Mouse (Mus musculus) adrenal gland, postnatal 10 days (tissue): ENCODE data around the gene Crhbp. TPM values are rescaled to one million over a fixed set of nuclear protein-coding genes. Genes with fewer than 3 reads are reported as not detected.

Experiments used
- DNase-seq: peaks from one replicate; pipeline ENCODE4 v3.0.0; 2021; ENCODE audit warnings: mixed read lengths
- long read RNA-seq, 2 experiments: library from polyadenylated mRNA; stranded (forward); transcript quantifications; one replicate each; pipeline ENCODE4 v2.0.0; 2021
- total RNA-seq, 2 experiments: library from RNA; stranded (reverse); gene quantifications; 2 replicates each; pipeline ENCODE4 v1.2.3; 2021

Crhbp gene
- total RNA-seq: not detected
- long read RNA-seq, experiment 1: 0 reads
- long read RNA-seq, experiment 2: 0 reads

DNA sequence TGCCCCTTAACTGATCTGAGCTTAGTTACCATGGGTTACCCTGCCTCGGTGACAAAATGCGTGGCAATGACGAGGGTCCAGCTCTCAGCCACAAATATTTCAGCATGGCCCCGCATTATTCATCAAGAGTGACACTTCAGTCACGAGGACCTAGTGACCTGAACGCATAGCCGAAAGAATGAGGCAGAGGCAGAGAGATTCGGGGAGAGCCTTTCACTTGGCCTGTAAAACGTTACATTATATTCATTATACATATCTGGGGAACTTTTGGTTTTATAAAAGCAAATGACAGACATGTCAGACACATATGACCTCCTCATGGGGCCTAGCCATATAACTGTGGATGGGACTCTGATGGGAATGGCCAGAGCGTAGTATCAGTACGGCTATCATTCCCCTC lies at the start of gene Crhbp:
Gene Crhbp (minus strand): TSS at position 101 of the 400 bp plus-strand sequence.
- no peak for DNase-seq

DNA sequence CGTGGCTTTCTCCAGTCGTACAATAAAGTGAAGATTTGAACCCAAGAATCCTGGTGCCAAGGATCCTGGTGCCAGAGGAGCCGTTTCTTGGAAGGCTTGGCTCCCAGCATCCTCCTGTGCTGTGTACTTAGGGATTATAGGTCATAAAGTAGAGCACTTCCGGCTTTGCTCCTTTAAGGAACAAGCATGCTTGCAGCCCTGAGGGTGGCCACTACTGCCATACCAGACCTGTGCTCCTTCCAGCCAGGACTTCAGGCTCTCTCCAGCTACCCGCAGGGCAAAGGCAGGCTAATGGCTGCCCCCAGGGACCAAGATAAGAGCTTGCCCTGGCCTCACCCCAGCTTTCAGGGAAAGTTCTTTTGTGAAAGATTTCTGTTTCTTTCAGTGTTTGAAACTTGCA lies 48.6 kb upstream of the Crhbp start:
- DNase-seq: peak; percentile 46

DNA sequence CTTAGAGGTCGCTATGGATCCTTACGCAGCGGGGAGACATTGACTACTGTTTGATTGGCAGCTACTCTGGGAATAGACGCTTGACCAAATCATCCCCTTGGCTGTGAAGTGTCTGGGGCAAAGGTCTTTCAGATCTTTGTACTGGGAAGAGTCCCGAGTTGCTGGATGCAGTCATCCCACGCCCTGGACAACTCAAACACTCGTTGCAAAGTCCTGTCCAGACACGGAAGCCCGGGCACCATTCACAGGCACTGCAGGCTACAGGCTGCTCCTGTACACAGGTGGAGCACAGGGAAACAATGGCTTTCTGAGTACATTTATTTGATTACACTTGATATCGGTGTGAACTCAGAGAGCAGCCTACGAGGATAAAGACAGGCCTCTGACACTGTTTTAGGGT lies 46.6 kb upstream of the Crhbp start:
- DNase-seq: no peak

DNA sequence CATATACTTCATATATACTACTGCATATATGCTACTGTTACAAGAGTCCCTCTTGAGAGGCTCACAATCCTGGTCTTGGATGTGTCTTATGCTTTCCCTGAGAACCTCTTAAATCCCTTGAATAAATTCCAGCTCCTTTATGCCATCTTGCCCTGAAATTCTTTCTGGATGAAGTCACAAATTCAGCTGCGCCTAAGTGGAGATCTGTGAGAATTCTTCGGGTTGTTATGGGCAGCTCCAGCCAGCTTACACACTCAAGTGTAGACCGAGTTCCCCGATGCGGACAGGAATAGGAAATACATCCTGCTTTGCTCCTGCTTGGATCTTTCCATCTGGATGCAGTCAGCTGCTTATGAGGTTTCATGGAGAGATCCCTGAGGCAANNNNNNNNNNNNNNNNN lies 39.9 kb upstream of the Crhbp start:
- no peak for DNase-seq

DNA sequence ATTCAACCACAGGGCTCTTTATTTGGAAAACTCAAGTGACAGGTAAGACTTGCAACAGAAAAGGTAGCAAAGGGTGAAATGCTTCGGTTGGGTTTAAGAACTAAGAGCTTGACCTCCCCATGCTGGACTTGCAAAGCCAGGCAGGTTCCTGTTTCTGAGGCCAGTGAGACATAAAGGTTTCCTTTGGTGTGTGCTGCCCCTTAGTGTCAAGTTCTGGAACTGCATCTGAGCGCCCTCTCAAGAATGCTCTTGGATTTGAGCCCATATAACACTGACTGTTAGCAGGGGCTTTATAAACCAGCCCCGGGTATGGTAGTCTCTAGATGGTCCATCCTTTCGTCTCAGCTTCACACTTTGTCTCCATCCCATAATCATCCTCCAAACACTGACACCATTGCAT lies 36.7 kb upstream of the Crhbp start:
- peak; percentile 87 for DNase-seq

DNA sequence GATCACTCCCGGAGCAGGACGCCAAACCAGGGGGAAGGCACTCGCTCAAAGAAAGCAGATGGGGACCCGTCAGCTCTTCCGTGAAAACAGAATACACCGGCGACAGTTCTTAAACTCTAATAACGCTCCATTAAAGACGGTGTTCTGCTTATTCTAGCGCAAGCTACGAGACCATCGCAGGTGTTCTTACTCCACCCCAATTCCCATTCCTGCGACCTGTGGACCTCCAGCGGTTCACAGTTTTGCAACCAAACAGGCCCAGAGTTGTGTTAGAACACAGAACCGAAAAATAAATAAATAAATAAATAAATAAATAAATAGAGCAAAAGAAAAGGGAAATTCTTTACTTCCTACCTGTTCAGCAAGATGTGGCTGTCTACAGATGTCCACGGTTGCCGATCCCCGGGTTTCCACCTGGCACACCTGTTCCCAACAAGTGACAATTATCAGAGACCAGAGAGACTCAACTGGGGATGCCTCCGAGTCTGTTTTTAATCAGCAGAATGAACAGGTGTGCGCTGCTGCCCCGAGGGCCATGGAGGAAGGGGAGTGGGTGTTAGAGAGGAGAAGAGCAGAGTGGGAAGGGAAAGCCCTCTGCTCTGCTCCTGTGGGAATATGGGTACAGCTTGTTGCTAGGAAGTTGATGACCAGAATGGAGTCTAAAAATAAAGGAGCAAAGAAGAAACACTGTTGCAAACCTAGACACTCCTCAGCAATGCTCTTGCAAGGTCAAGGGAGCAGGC lies 34.1 kb upstream of the Crhbp start, which contains the start of gene S100z:
Gene S100z (minus strand): TSS at position 51 of the 743 bp plus-strand sequence.
- no peak for DNase-seq

DNA sequence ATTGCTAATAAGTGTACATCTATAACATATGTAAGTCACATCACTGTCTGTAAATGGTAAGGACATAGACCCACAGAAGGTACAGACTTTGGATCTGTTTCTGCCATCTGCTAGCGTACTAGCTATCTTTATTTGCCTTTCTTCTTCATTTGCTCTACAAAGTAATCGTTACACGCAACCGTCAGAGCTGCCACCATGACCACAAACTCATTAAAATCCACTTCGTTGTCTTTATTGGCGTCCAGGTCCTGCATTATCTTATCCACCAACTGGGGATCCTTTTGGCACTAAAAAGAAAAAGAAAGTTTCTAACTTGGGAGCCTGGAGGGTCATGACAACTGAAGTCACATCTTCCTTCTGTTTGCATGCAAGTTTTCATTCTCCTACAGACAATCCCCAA lies 32.4 kb upstream of the Crhbp start:
- no peak for DNase-seq

DNA sequence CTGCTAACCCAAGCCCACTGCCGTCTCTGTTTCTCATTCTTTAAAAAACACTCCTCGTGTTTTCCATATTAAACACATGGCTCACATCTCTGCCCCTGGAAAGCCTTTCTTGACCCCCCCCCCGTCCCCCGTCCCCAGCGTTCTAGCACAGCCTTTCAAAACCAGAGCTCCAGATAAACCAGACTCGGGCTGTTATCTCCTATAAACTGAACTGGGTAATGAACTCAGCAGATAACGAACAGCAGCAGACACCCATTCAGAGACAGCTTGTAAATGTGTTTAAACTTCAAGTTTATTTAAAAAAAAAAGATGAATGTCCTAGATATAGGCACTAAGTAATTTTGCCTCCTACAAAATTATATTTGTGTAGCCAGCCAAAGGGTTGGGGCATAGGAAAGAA lies 30.4 kb upstream of the Crhbp start:
- DNase-seq: no peak

DNA sequence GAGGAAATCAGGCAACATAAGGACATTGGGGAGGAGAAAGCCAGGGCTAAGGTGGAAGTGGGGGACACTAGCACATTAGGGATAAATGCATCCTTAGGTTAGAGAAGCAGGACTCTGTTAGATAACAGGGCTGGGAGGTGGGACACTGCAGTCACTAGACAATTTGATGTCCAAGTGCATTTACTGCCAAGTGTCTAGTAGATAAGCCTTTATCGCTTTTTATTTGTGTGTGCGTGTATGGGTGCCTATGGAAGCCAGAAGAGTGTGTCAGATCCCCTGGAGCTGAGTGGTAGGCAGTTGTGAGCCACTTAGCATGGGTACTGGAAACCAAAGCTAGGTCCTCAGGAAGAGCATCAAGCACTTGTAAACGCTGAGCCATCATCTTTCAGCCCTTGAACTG lies 29.6 kb upstream of the Crhbp start:
- DNase-seq: no peak

DNA sequence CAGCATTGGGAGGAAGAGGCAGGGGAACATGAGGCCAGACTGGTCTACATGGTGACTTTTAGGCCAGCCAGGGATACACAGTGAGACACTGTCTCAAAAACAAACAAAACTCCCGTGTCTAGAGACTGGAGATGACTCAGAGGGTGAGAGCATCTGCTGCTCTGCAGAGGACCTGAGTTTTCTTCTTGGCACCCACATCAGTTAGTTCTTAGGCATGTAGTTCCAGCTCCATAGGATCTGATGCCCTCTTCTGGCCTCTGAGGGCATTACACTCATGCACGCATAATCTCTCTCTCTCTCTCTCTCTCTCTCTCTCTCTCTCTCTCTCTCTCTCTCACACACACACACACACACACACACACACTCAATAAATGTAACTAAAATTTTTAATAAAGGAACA lies 26.2 kb upstream of the Crhbp start:
- peak; percentile 24 for DNase-seq

DNA sequence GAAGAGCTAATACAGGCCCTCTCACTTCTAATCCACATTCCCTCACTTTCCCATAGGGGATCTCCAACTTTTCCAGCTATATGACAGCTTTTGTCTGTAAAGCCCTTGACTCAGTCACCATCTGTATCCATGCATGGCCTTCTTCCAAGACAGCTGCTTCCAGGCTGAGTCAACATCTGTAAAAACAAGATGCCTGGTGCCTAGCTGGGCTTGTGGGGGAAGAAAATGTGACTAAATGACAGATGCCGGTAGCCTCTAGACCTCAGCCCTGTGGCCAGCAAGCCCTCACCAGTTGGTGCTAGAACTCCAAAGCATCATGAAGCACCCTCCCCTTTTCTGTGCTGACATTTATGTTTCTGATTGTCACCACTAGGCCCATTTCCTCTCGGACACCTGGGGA lies 6.8 kb upstream of the Crhbp start:
- no peak for DNase-seq

DNA sequence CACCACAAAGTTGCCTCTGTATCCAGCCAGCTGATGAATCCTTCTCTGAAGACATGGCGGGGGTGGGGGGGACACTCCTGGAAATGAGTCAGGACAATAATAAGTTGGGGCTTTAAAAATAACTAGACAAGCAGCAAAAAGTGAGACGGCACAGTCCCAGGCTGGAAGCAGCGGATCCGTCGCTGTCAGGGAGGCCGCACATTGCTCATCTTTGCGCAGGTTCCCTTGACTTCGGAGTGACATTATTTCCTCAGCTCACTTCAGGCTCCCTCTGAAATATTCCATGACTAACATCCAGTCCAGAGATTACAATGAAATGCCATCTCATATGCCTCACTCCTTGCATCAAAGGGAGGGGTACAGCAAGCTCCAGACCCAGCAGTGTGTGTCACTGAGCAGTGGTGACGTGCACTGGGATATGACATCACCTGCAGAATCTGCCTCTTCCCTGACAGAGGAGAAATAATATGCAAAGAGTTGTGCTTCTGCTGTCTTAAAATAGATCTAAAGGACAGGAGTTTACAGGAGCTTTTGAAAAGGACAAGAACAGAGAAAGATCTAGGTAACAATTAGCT lies 6.0 kb upstream of the Crhbp start:
- DNase-seq: peak; percentile 41

DNA sequence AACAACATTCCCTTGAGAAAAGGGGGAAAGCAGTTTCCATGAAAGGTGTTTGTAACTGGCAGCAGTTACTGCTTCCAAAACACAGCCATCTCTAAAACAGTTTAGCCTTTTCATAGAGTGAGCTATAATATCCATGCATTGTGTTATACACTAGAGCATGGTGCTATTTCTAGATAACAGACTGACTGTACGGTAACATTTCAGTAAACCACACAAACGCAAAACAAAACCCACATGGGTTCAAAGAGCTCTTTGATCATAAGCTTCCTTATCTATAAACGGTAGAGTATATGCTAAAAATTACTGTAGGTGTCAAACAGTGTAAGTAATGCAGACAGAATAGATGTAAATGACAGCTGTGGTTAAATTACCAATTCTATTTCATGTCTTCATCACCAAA lies 5.0 kb upstream of the Crhbp start:
- DNase-seq: no peak

DNA sequence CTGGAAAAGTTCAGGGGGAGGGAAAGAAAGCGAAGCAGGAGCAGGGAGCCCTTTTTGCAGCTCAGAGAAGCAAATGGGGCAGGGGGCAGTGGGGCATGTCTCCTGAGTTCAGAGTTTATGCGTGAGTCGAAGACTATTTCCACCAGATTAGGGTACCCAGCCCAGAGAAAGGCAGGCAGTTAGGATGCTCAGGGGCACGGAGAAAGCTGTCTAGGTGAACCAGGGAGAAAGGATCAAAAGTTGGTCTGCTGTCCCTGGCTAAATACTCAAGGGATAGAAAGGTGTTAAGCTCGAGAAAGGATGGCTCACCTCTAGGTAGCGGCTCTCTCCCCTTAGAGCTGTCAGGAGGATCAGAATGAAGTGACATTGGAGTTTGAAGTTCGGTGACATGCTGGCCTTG lies 433 bp downstream of the Crhbp start:
- DNase-seq: no peak

DNA sequence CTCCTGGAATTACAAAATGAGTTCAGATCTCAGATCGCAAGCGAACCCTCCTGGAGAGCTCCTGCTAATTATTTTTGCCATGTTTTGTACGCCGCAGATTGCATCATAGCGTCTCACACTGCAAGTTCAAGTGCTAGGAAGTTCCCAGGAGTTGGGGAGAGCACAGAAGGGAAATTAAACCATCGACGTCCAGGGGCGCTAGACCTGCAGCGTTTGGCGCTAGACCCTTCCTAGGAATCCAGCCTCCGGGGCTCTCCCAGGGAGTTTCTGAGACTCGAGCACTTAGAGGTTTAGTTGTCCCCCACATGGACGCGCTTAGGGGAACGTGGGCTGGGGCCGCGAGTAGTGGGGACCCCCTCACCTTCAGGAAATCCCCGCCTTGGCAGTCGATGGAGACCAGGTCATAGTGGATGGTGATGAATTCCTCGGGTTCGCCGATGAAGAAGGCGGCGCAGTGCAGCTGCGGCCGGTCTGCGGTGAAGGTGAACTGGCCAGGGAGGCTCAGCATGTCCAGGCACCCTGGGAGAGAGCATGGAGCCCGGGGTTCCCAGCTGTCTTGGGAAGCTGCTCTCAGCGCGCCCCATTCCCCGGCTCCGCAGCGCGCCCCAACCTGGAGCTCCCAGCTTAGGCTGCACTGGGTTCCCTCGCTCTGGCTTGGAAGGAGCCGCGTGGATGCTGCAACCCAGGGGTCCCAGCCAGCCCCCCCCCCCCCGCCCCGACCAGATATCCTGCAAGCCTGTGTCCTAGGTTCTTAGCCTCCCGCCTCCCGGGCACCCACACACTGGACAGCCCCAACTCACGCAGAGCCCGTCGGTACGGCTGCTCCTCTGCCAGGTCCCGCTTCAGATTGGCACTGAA lies 1.1 kb downstream of the Crhbp start:
- DNase-seq: peak; percentile 5

DNA sequence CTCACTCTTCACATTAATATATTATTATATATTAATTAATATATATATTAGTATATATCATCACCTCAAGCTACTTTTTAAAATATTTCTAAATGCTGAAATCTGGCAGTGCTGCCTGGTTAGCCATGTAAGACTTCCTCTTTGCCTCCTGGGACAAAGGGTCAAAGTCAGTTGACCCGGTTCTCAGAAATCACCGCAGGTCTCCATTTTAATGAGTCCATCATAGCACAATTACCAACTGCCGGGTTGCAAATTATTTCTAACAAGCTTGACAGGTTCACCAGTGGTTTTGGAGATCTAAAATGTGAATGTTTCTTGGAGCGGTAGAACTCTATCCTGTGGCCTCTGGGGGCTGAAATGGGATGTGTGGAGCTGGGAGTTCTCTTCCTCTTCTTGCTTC lies 1.8 kb downstream of the Crhbp start:
- DNase-seq: no peak

DNA sequence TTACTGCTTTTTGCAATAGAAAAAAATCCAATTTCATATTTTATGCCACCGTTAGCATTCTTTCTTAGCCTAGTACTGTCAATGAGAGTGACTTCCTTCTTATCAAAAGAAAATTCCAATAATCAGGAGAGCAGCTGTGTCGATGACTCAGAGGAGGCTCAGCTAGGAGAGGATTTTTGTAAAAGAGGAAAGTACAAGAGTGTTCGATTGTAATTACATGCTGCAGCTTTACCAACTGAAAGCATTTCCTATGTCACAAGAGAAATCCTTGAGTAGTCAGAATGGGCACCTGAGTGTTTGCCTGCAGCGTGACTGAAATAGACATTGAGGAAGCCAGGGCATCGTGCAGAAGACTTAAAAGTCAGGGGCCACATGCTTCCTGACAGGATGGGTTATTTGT lies 5.2 kb downstream of the Crhbp start:
- no peak for DNase-seq

DNA sequence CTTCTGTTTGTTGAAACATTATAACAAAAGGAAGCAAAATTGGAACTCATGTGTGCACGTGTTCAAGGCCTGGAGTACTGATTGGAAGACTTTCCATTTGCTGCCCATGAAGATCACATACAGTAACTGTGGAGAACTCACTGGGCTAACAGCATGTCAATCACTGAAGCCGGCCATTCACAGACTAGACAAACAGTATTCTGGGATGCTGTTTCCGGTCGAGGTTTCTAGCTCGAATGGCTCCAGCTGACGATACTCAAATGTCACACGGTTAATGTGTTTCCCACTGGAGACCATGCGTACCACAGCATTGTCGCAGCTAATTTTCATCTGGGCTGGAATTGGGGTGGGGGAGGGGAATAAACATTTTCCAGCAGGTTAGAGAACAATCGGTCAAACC lies 13.0 kb downstream of the Crhbp start:
- no peak for DNase-seq

DNA sequence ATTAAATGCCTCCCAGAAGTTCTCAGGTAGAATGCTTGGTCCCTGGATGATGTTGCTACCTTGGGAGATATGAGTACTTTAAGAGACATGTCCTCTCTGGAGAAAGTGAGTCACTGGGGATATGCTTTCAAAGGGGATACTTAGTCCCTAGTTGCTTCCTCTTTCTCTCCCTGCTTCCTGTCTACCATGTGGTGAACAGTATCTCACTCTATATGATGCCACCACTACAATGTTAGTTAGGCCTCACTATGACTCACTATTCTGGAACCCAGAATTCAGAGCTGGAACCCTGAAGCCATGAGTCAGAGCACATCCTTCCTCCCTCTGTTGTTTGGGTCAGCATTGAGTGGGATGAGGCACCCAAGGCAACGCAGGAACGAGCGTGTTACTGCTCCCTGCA lies 17.2 kb downstream of the Crhbp start:
- DNase-seq: no peak

DNA sequence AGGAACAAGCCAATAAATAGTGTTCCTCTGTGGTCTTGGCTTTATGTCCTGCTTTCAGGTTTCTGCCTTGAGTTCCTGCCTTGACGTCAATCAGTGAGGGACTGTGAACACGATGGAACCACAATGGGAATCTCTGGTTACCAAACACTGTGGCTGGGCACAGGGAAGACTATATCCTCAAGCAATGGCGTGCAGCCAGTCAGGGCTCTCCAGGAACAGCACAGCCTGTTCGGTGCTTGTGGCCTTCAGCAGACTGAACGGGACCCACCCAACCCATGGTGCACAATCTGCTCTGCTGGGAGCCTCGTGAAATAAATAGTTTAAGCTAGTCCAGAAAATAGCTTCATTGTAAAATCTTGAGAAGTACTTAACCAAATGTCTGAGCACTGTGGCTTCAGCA lies 18.3 kb downstream of the Crhbp start:
- peak; percentile 14 for DNase-seq

DNA sequence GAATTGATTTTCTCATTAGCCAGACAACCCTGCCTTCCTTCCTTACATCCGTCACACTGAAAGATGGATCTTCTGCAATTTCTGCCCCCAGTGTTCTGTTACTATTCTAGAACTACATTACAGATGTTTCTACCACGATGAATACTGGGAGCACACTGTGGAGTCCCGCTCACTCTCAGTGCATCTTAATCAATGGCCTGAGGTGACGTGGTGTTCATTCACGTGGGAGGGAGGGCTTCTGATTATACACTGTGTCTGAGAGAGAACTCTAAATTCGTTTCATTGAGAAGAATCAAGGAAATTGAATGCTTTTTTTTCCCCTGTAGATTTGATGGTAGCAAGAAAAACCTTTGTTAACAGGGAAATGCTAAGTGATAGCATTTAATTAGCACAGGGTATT lies 19.2 kb downstream of the Crhbp start:
- DNase-seq: no peak

DNA sequence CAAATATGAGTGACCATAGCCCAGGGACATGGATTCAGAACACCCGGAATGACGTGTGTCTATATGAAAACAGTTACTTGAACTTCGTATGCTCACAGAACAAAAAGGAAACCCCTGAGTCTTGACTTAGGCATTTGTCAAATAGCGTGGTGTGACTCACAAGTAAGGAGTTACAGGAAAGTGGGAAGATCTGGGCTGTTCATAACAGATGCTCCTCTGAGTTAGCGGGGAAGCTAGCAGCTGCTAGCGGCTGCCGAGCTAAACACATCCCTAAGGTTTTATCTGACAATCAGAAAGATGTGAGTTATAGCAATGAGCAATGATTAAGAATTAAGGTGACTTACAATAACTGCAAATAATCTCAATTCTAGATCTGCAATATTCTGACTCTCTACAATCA lies 19.8 kb downstream of the Crhbp start:
- no peak for DNase-seq

DNA sequence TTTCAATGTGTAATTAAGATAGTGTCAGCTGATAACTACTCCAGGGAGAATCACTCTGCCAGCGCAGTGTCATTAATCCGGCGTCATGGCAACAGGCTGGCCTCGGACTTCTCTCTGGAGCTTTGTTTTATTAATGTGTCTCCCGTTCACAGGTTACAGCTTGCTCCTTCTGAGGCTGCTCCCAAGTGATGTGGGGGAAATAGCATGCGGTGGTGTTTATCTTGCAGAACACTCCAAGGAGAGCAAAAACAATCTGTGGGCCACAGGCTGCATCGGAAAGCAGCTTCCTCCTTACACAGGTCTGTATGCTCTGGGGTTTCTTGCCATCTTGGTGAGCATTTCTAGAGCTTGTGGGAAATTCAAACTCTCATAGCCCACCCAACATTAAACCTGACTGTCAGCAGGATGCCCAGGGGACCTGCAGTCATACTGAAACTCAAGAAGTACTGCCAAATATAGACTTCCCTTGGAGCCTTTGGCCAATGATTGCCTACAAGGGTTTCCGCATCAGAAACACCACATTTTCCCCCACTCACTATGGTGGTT lies 25.4 kb downstream of the Crhbp start:
- DNase-seq: peak; percentile 10
